Mouse (Mus musculus) thymus, adult 2 months (tissue): Measurements from ENCODE around the gene Gm614.

Experiments
- CTCF ChIP-seq: fragments of 200-500 bp; IDR thresholded peaks from 2 replicates; pipeline ENCODE4 v1.5.1; 2012; ENCODE audit warnings: mild to moderate bottlenecking, control low read depth, low read length, moderate library complexity, borderline replicate concordance; ENCODE audit not compliant: control insufficient read depth, poor library complexity, insufficient read depth; ENCODE audit errors: extremely low read depth
- POLR2A ChIP-seq: fragments of 200-500 bp; IDR thresholded peaks from 2 replicates; pipeline ENCODE4 v1.6.1; 2012; ENCODE audit warnings: mild to moderate bottlenecking, low read length, control low read depth, moderate library complexity; ENCODE audit not compliant: control insufficient read depth, poor library complexity, insufficient read depth; ENCODE audit errors: extremely low read depth

GRCm38 (mm10) chrX:101221834-101222795 lies 41.7 kb downstream of the Gm614 start, which contains the start of gene Snx12:
- no peak for TF ChIP-seq CTCF
- TF ChIP-seq POLR2A = no peak
